Mouse (Mus musculus) forebrain, embryonic 15.5 days (tissue): ENCODE results near the gene Ankrd13d. TPM values are rescaled to one million over a fixed set of nuclear protein-coding genes. Genes with fewer than 3 reads are reported as not detected.

Experiments
- ATAC-seq: fragments of 200-750 bp; cut with Nextera tagmentation; replicated peaks from 2 replicates; pipeline ENCODE4 v1.8.0; 2017; ENCODE audit warnings: mild to moderate bottlenecking, moderate TSS enrichment, moderate library complexity
- H3K27ac ChIP-seq: fragments of 300-500 bp; sonication (generic); replicated peaks from 2 replicates; pipeline ENCODE4 v1.5.1; 2015; ENCODE audit warnings: mild to moderate bottlenecking, inconsistent platforms
- H3K27me3 ChIP-seq: fragments of 300-500 bp; sonication (generic); 2 replicates; pipeline ENCODE4 v1.6.1; 2015; ENCODE audit warnings: inconsistent platforms
- H3K36me3 ChIP-seq: fragments of 300-500 bp; sonication (generic); 2 replicates; pipeline ENCODE4 v1.6.1; 2015; ENCODE audit warnings: mild to moderate bottlenecking, inconsistent platforms
- H3K4me1 ChIP-seq: fragments of 300-500 bp; sonication (generic); 2 replicates; pipeline ENCODE4 v1.6.1; 2015; ENCODE audit warnings: inconsistent platforms
- H3K4me2 ChIP-seq: fragments of 300-500 bp; sonication (generic); replicated peaks from 2 replicates; pipeline ENCODE4 v1.6.1; 2015; ENCODE audit warnings: mild to moderate bottlenecking, inconsistent platforms
- H3K4me3 ChIP-seq: fragments of 300-500 bp; sonication (generic); 2 replicates; pipeline ENCODE4 v1.5.1; 2015; ENCODE audit warnings: mild to moderate bottlenecking, inconsistent platforms
- H3K9ac ChIP-seq: fragments of 300-500 bp; sonication (generic); replicated peaks from 2 replicates; pipeline ENCODE4 v1.6.1; 2015; ENCODE audit warnings: mild to moderate bottlenecking, inconsistent platforms
- H3K9me3 ChIP-seq: fragments of 300-500 bp; sonication (generic); 2 replicates; pipeline ENCODE4 v1.6.1; 2016; ENCODE audit warnings: inconsistent platforms
- WGBS: fragments of 180-500 bp; shearing (Covaris S2); methylation state at CpG from one replicate; pipeline ENCODE4 v1.1.7; 2015; ENCODE audit warnings: mixed read lengths; 5-methylcytosine and 5-hydroxymethylcytosine counted together
- microRNA-seq: library from miRNA; unstranded; fragments of <30 nt; microRNA quantifications from one replicate; pipeline ENCODE4, GENCODE M21; 2016
- polyA plus RNA-seq: library from polyadenylated mRNA; unstranded; fragments of >200 nt; fragmentation: Nextera tagmentation; extraction: Ambion mirVana; gene quantifications from 2 replicates; pipeline ENCODE4 v1.2.1, GENCODE M21; 2015

Gene Ankrd13d
- polyA plus RNA-seq, 1 experiment from 2014 or later = 26.2 TPM

DNA sequence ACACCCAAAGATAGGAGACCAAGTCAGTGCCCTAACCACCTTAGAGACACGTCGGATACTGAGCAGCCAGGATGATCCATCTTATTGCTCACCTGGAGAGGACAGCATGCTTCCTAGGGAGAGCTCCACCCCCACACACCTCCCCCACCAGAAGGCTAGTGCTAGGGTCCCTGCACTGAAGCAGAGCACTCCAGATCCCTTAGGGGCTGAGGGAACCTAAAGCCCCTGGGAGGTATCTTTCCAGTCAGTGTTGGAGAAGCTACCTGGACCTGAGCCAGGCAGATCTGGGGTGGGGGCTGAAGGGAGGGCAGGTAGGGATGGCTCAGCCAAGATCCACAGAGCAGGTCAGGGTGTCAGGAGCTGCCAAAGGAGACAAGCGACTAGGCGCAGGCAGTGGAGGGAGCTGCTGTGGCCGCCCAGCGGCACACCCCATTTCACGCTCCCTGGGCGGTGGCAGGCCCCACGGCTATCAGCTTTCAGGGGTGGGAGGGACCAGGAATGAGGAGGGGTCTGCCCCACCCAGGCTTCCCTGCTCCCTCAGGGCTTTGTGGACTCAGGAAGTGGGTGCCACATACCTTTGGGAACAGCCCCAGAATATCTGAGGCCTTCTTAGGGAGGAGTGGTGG is 53.4 kb downstream of the Ankrd13d start:
- Histone ChIP-seq H3K4me2 (no peak overlapping the region), H3K9me3 (no peaks in the 10 kb centered on the region), H3K27me3 (peaks cover 18% of the 10 kb centered on the region), H3K4me3 (no peak overlapping the region), H3K4me1 (peaks cover 13% of the 10 kb centered on the region), H3K27ac (no peak overlapping the region), H3K36me3 (no peaks in the 10 kb centered on the region), H3K9ac (no peak overlapping the region)
- WGBS = 46% methylated on average over 9 of the region's 9 CpGs
- ATAC-seq = no peak

DNA sequence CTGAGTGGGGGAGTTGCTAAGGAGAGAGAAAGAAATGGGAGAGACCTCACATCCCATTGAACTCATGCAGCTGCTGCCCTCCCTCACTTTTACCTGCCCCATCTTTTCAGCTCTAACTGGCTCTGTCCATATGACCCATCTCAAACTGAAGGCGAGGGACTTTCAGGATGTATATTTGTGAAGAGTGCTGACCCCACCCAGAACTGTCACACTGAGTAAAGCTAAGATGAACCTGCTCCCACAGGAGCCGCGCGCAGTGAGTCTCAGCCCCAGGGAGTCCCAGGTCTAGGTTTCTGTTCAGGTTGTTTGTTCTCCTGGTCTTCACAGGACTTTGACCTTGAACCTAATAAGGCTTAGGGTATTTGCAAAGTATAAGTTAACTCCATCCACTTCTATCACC is 54.0 kb downstream of the Ankrd13d start:
- Histone ChIP-seq H3K36me3 (no peaks in the 10 kb centered on the region), H3K27me3 (peaks cover 18% of the 10 kb centered on the region), H3K4me3 (no peak overlapping the region), H3K27ac (no peak overlapping the region), H3K9me3 (no peaks in the 10 kb centered on the region), H3K4me1 (peaks cover 13% of the 10 kb centered on the region), H3K9ac (no peak overlapping the region), H3K4me2 (no peak overlapping the region)
- no peak for ATAC-seq
- WGBS = 75% methylated on average over 4 of the region's 4 CpGs

DNA sequence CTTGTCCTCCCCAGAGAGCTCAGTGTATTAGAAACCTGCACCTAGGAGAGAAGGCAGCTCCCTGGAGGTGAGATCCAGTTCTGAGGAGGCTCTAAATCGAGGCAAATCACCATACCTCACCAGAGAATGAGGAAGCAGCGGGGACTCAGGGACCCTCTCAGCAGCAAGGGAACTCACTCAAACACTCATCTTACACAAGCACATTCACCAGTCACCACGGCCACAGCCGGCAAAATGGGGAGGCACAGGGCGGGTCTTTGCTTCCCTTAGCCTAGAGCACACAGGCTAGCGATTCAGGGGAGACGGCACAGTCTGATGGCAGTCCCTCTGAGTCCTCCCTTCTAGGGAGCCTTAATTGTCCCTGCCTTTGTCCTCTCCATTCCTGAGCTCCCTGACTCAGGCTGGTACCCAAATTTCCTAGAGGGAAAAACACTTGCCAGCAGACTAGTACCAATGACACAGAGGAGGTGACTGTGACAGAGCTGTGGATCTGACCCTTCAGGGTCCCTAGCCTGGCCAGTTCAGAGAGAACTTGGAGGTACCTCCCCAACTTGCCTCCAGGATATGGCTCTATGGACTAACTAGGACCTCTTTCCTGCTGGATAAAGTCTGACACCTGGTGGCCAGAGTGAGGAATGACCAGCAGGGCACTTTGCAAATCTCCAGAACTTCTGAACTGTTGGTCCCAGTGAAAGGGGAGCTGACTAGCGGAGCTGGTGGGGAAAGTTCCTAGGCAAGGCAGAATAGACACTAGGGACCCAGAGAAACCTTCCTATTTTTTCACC is 54.9 kb downstream of the Ankrd13d start:
- Histone ChIP-seq H3K9ac (no peak overlapping the region), H3K4me1 (peaks cover 13% of the 10 kb centered on the region), H3K4me2 (no peak overlapping the region), H3K27ac (no peak overlapping the region), H3K27me3 (peaks cover 17% of the 10 kb centered on the region), H3K36me3 (no peaks in the 10 kb centered on the region), H3K4me3 (no peak overlapping the region), H3K9me3 (no peaks in the 10 kb centered on the region)
- WGBS = 13% methylated on average over 8 of the region's 8 CpGs
- ATAC-seq = no peak

DNA sequence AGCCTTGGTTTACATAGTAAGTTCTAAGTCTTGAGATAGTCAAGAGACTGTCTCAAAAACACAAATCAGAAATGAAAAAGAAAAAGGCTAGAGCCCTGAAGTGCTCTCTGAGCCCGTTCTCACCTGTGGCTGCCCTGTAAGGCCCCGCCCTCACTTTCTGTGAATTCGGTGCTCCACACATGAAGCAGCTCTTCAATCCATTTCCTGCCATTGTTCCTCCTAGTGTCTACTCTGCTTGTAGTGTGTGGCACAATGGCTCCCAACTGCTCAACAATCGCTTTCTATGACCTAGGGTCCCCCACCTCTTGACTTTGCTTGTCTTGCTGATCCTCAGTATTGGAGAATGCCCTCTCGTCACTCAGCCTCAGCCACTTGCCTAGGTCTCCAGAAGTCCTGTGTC is 55.5 kb downstream of the Ankrd13d start:
- peaks cover 10% of the 10 kb centered on the region for H3K4me1 ChIP-seq
- H3K4me3 ChIP-seq = no peak overlapping the region
- peaks cover 14% of the 10 kb centered on the region for H3K27me3 ChIP-seq
- H3K27ac ChIP-seq = no peak overlapping the region
- 77% methylated on average over 5 of the region's 5 CpGs for WGBS
- no peak overlapping the region for H3K4me2 ChIP-seq
- H3K9me3 ChIP-seq = no peaks in the 10 kb centered on the region
- no peak for ATAC-seq
- H3K36me3 ChIP-seq = no peaks in the 10 kb centered on the region
- no peak overlapping the region for H3K9ac ChIP-seq

DNA sequence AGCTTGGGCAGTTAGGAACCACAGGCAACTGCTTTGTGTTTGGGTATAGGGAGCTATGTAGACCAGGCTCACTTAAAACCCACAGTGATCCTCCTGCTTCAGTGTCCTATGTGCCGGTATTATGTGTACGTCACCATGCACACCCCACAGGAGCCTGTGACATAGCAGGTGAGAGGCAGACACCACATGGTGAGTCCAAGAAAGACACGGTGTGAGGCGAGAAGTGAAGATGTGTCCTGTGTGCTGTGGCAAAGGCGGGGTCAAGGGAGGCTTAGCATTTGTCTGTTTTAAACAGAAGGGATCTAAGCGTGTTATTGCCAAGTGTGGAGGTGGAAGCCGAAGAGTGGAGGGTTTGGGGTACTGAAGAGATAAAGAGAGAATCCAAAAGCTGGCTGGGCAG is 56.2 kb downstream of the Ankrd13d start:
- Histone ChIP-seq H3K27ac (no peak overlapping the region), H3K9ac (no peak overlapping the region), H3K4me1 (peaks cover 5% of the 10 kb centered on the region), H3K27me3 (peaks cover 14% of the 10 kb centered on the region), H3K4me2 (no peak overlapping the region), H3K9me3 (no peaks in the 10 kb centered on the region), H3K36me3 (no peaks in the 10 kb centered on the region), H3K4me3 (no peak overlapping the region)
- WGBS = 92% methylated on average over 7 of the region's 7 CpGs
- ATAC-seq = no peak

DNA sequence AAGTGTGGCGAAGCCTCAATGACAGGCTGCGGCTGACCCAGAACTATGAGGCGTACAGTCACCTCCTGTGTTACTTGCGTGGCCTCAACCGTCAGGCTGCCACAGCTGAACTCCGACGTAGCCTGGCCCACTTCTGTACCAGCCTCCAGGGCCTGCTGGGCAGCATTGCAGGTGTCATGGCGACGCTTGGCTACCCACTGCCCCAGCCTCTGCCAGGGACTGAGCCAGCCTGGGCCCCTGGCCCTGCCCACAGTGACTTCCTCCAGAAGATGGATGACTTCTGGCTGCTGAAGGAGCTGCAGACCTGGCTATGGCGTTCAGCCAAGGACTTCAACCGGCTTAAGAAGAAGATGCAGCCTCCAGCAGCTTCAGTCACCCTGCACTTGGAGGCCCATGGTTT is 60.8 kb downstream of the Ankrd13d start:
- Histone ChIP-seq H3K4me3 (no peak overlapping the region), H3K9me3 (no peaks in the 10 kb centered on the region), H3K4me1 (peaks cover 12% of the 10 kb centered on the region), H3K27ac (no peak overlapping the region), H3K36me3 (no peaks in the 10 kb centered on the region), H3K4me2 (no peak overlapping the region), H3K27me3 (peaks cover 4% of the 10 kb centered on the region; the same call in 1 of the 2 replicates), H3K9ac (no peak overlapping the region)
- 83% methylated on average over 11 of the region's 11 CpGs for WGBS
- ATAC-seq = no peak

DNA sequence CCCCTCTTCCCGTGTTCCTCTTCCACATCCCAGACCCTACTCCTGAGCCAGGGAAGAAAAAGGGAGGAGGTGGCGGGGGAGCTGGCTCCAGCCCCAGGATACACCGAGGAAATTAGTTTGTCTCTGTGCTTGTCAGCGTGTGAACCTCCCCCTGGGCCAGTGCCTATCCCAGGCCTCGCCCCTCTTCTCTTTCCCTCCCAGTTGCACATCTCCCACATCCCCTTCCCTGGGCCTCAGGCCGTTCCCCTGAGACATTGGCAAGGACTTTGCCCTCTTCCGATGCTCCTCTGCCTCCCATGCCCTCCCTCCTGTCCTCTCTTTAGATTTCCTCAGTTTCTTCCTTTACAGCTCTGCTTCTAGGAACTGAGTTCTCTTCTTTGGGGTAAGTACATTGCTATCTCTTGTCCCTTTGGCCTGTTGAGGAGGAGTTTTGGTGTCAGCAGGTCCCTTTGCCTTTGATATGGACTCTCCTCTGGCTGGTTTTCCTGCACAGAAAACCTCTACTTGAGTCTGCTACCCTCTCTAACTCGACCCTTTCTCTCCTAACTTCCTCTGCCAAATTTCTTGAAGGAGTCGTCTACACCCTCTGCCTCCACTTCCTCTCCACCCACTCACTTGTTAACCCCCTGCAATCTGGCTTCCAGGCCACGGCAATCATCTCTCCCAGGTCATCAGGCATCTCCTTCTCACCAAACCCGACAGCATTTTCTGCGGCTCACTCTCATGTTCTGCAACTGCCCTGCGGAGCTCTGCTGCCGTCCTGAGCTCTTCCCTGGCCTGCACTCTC is 61.8 kb downstream of the Ankrd13d start:
- 43% methylated on average over 14 of the region's 14 CpGs for WGBS
- Histone ChIP-seq H3K4me3 (no peak overlapping the region), H3K4me2 (no peak overlapping the region), H3K27ac (no peak overlapping the region), H3K4me1 (peaks cover 15% of the 10 kb centered on the region), H3K36me3 (no peaks in the 10 kb centered on the region), H3K9me3 (no peaks in the 10 kb centered on the region), H3K9ac (no peak overlapping the region), H3K27me3 (peaks cover 14% of the 10 kb centered on the region)
- no peak for ATAC-seq

DNA sequence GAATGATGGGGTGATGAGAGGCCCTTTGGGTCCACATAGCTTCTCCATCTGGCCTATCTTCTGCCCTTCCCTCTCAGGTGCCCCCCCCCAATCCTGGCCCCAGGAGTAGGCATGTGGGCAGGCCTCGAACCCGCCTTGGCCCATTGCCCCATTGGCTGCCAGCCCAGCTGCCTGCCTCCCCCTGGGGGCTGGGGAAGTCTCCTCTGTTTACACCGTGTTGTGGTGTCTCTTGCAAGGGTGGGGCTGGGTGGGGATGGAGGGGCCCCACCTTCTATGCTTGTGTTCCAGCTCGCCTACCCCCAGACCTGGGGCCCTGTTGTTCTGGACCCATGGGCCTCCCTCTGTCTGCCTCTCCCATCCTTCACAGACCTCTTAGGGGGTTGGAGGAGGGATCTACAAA is 62.5 kb downstream of the Ankrd13d start:
- no peak overlapping the region for H3K4me2 ChIP-seq
- H3K27me3 ChIP-seq = peaks cover 21% of the 10 kb centered on the region
- no peak overlapping the region for H3K4me3 ChIP-seq
- no peaks in the 10 kb centered on the region for H3K9me3 ChIP-seq
- no peak overlapping the region for H3K9ac ChIP-seq
- H3K27ac ChIP-seq = no peak overlapping the region
- no peaks in the 10 kb centered on the region for H3K36me3 ChIP-seq
- no peak for ATAC-seq
- peaks cover 19% of the 10 kb centered on the region for H3K4me1 ChIP-seq
- 38% methylated on average over 4 of the region's 4 CpGs for WGBS

Small RNA genes within 50 kb of the gene (microRNA-seq; reads per million reads assigned to microRNA genes)
- gene Mir6985 = not detected

Other genes with a start within 250 kb of the Ankrd13d start
- 421 and 426 TPM in 2 replicates for gene Gstp1, start 245.2 kb downstream of the Ankrd13d start, polyA plus RNA-seq
- 1.3 and 4.6 TPM in 2 replicates for gene Gstp2, start 237.1 kb downstream of the Ankrd13d start, polyA plus RNA-seq
- not detected in 2 replicates for gene Gstp3, start 223.6 kb downstream of the Ankrd13d start, polyA plus RNA-seq
- gene Cabp2, start 201.6 kb downstream of the Ankrd13d start, polyA plus RNA-seq = not detected in 2 replicates
- gene Cdk2ap2, start 186.0 kb downstream of the Ankrd13d start, polyA plus RNA-seq = 82.1 and 83.2 TPM in 2 replicates
- 40.7 and 47.2 TPM in 2 replicates for gene Pitpnm1, start 183.1 kb downstream of the Ankrd13d start, polyA plus RNA-seq
- gene Aip, start 157.3 kb downstream of the Ankrd13d start, polyA plus RNA-seq = 90.1 and 92.5 TPM in 2 replicates
- gene Gpr152, start 143.3 kb downstream of the Ankrd13d start, polyA plus RNA-seq = not detected in 2 replicates
- 0.10 and 0.15 TPM in 2 replicates for gene Cabp4, start 139.1 kb downstream of the Ankrd13d start, polyA plus RNA-seq
- gene Coro1b, start 134.5 kb downstream of the Ankrd13d start, polyA plus RNA-seq = 144 and 145 TPM in 2 replicates
- 0.59 and 1.1 TPM in 2 replicates for gene Ptprcap, start 129.5 kb downstream of the Ankrd13d start, polyA plus RNA-seq
- gene Rps6kb2, start 119.8 kb downstream of the Ankrd13d start, polyA plus RNA-seq = 54.1 and 54.6 TPM in 2 replicates
- gene Carns1, start 107.7 kb downstream of the Ankrd13d start, polyA plus RNA-seq = 3.4 and 4.2 TPM in 2 replicates
- 0.70 and 0.86 TPM in 2 replicates for gene Tbc1d10c, start 91.9 kb downstream of the Ankrd13d start, polyA plus RNA-seq
- gene Ppp1ca, start 91.1 kb downstream of the Ankrd13d start, polyA plus RNA-seq = 560 and 578 TPM in 2 replicates
- gene Rad9a, start 81.5 kb downstream of the Ankrd13d start, polyA plus RNA-seq = 22.6 and 25.2 TPM in 2 replicates
- 0.39 and 0.43 TPM in 2 replicates for gene Clcf1, start 68.9 kb downstream of the Ankrd13d start, polyA plus RNA-seq
- gene AC109138.7, start 68.8 kb downstream of the Ankrd13d start, polyA plus RNA-seq = not detected in 2 replicates
- gene Pold4, start 51.2 kb downstream of the Ankrd13d start, polyA plus RNA-seq = 17.2 and 18.1 TPM in 2 replicates
- gene Ssh3, start 14.0 kb downstream of the Ankrd13d start, polyA plus RNA-seq = 5.2 and 6.7 TPM in 2 replicates
- 20.5 and 24.9 TPM in 2 replicates for gene Grk2, start 23.1 kb upstream of the Ankrd13d start, polyA plus RNA-seq
- gene Kdm2a, start 115.1 kb upstream of the Ankrd13d start, polyA plus RNA-seq = 40.3 and 43.3 TPM in 2 replicates
- 5.1 and 5.6 TPM in 2 replicates for gene Rhod, start 156.3 kb upstream of the Ankrd13d start, polyA plus RNA-seq
- gene Syt12, start 194.3 kb upstream of the Ankrd13d start, polyA plus RNA-seq = 1.5 and 1.8 TPM in 2 replicates
- not detected in 2 replicates for gene 2010003K11Rik, start 215.4 kb upstream of the Ankrd13d start, polyA plus RNA-seq
- gene Pcx, start 227.3 kb upstream of the Ankrd13d start, polyA plus RNA-seq = 26.8 and 28.4 TPM in 2 replicates